Mouse (Mus musculus): Measurements from ENCODE around the gene Kalrn.

GRCm38 (mm10) chr16:34526378-34526777 lies 47.0 kb downstream of the Kalrn start:
- TF ChIP-seq CTCF (IDR thresholded peaks at IDR 0.05; ENCODE audit: low read depth) (no peak), EP300 (IDR thresholded peaks at IDR 0.05; ENCODE audit: low read depth) (no peak)

Measured in heart, postnatal 0 days (tissue).